Mouse (Mus musculus) limb, embryonic 10.5 days (tissue): ENCODE results near the gene Fkbp8. TPM values are rescaled to one million over a fixed set of nuclear protein-coding genes. Genes with fewer than 3 reads are reported as not detected.

Experiments used
- DNase-seq: peaks from one replicate; pipeline ENCODE4 v3.0.0-alpha.2; 2017; ENCODE audit warnings: low spot score
- H3K27ac ChIP-seq: fragments of 300-500 bp; sonication (generic); 2 replicates; pipeline ENCODE4 v1.5.1; 2016; ENCODE audit warnings: mild to moderate bottlenecking
- H3K27me3 ChIP-seq: fragments of 300-500 bp; sonication (generic); 2 replicates; pipeline ENCODE4 v1.6.1; 2016; ENCODE audit warnings: low read depth, mild to moderate bottlenecking; ENCODE audit not compliant: poor library complexity, severe bottlenecking
- H3K36me3 ChIP-seq: fragments of 300-500 bp; sonication (generic); 2 replicates; pipeline ENCODE4 v1.6.1; 2016; ENCODE audit warnings: mild to moderate bottlenecking, moderate library complexity
- H3K4me1 ChIP-seq: fragments of 300-500 bp; sonication (generic); 2 replicates; pipeline ENCODE4 v1.6.1; 2016
- H3K4me3 ChIP-seq: fragments of 300-500 bp; sonication (generic); 2 replicates; pipeline ENCODE4 v1.5.1; 2016; ENCODE audit warnings: mild to moderate bottlenecking, moderate library complexity
- H3K9me3 ChIP-seq: fragments of 300-500 bp; sonication (generic); replicated peaks from 2 replicates; pipeline ENCODE4 v1.6.1; 2016; ENCODE audit warnings: mild to moderate bottlenecking
- WGBS: fragments of 180-500 bp; shearing (Covaris S2); methylation state at CpG from one replicate; pipeline ENCODE4 v1.1.7; 2016; 5-methylcytosine and 5-hydroxymethylcytosine counted together
- polyA plus RNA-seq: library from polyadenylated mRNA; unstranded; fragments of >200 nt; fragmentation: Nextera tagmentation; extraction: Ambion mirVana; gene quantifications from 2 replicates; pipeline ENCODE4 v1.2.1, GENCODE M21; 2016

The Fkbp8 gene
- polyA plus RNA-seq, 1 experiment from 2014 or later, result 310 TPM

DNA sequence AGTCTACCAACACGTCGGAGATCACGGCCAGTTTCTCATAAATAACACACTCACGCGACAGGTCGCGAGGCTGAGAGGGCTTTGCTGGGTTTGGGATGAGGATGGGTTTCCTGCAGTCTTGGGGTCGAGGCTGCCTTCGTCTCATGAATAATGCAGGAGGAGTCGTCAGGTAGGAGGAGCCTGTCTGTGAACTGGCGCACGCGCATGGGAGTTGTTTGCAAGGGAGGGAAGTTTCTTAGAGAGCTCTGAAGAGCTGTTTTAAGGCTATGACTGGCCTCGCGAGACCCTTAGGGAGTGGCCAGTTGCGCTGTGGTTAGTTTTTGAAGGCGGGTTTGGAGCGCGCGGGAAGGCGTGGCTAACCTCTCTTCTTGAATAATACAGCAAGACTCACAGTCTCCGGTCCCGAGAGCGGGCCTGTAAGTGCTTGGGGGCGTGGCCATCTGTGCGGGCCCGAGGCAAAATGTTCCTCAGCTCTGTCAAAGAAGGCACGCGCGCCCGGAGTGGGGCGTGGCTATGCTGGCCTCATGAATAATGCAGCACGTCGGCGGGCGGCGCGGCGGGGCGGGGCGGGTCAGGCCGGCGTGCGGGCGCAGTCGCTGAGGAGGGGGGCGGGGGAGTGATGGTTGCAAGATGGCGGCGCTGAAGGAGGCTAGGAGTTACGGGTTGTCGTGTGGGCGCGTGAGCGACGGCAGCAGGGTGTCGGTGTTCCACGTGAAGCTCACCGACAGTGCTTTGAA, 11.7 kb downstream of the Fkbp8 start, which contains the start of gene Ell:
Gene Ell, plus strand, starts transcription at position 381 of the 737 bp plus-strand sequence.
- no peaks in the 10 kb centered on the region for H3K9me3 ChIP-seq
- peak within 1 kb of the TSS; percentile 74 for H3K4me3 ChIP-seq
- DNase-seq, result peak; percentile 100
- peaks cover 31% of the 10 kb centered on the region for H3K36me3 ChIP-seq
- WGBS, result under 1% methylated on average over 58 of the region's 58 CpGs
- H3K27ac ChIP-seq, result peak within 1 kb of the TSS; percentile 87
- peaks cover 38% of the 10 kb centered on the region for H3K4me1 ChIP-seq
- H3K27me3 ChIP-seq, result no peaks in the 10 kb centered on the region

DNA sequence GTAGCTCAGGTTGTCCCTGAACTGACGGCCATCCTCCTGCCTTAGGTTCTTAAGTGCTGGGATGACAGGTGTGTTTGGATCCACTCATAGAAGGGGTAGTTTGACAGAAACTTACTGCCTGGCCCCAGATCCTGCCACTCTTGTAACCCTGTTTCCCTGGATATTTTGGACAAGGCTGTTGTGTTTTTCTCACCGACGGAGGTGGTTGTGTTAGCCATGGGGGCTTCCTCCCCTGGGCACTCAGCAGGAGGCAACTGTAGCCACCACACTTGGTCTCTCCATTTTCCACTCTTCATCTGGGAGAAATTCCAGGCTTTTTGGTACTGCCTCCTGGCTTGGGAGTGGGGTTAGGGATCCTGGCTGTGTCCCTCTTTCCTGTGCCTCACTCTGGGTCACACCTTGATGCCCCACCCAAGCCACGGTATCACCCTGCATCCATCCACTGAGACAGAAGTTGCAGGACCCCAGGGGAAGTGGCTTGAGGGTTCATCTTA, 12.5 kb downstream of the Fkbp8 start:
- Histone ChIP-seq H3K4me3 (peak overlapping the region; percentile 74), H3K27me3 (no peaks in the 10 kb centered on the region), H3K9me3 (no peaks in the 10 kb centered on the region), H3K4me1 (peaks cover 39% of the 10 kb centered on the region), H3K36me3 (peaks cover 27% of the 10 kb centered on the region), H3K27ac (peak overlapping the region; percentile 87)
- DNase-seq, result no peak
- 15% methylated on average over 4 of the region's 4 CpGs for WGBS

DNA sequence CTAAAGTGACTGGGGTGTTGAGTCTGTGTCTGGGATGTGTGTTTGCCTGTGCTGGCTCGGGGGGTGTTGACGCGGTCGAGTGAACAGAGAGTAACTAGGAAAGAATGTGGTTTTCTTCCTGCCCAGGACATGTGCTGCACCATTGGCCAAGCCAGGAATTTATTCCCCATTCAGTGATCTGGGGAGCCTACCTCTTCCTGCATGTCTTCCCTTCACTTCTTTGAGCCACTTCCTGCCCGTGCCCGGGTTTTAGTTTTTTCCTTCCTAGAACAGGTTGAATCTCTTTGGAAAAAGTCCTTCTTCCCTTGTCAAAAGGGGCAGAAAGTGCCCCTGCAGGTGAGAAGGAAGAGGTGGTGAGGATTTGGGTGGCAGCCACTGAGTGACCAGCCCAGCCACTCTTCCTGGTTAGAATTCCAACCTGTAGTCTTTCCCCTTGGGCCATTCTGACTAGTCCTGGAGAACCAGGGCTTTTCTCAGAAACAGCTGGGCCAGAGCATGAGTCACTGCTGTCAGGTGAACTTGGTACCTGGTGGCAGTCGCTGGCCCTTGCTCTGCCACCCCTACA, 13.1 kb downstream of the Fkbp8 start:
- Histone ChIP-seq H3K36me3 (peaks cover 22% of the 10 kb centered on the region), H3K27me3 (no peaks in the 10 kb centered on the region), H3K27ac (peak overlapping the region; percentile 87; the same call in 1 of the 2 replicates), H3K4me1 (peaks cover 39% of the 10 kb centered on the region), H3K9me3 (no peaks in the 10 kb centered on the region), H3K4me3 (peak overlapping the region; percentile 74)
- DNase-seq, result no peak
- 71% methylated on average over 7 of the region's 7 CpGs for WGBS

DNA sequence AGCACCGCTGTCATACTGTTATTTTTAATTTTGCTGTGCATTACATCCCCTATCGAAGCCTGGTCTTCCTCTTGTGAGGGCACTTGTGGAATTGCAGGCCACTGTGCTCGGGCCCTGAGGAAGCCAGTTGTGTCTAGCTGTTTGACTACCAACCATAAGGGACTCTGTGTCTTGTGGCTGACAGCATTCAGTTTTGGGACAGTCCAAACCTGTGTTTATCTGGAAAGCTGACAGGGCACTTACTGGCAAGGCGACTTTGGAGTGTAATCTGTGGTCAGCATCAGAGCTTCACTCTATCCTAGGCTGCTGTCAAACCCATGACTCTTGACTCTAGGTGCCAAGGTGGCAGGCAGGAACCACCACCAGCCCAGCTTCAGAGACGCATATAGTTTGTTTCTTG, 13.6 kb downstream of the Fkbp8 start:
- no peak for DNase-seq
- Histone ChIP-seq H3K36me3 (peaks cover 17% of the 10 kb centered on the region), H3K27ac (no peak overlapping the region), H3K4me3 (peak overlapping the region; percentile 74; the same call in 1 of the 2 replicates), H3K4me1 (peaks cover 39% of the 10 kb centered on the region), H3K27me3 (no peaks in the 10 kb centered on the region), H3K9me3 (no peaks in the 10 kb centered on the region)
- 87% methylated on average over 5 of the region's 5 CpGs for WGBS

DNA sequence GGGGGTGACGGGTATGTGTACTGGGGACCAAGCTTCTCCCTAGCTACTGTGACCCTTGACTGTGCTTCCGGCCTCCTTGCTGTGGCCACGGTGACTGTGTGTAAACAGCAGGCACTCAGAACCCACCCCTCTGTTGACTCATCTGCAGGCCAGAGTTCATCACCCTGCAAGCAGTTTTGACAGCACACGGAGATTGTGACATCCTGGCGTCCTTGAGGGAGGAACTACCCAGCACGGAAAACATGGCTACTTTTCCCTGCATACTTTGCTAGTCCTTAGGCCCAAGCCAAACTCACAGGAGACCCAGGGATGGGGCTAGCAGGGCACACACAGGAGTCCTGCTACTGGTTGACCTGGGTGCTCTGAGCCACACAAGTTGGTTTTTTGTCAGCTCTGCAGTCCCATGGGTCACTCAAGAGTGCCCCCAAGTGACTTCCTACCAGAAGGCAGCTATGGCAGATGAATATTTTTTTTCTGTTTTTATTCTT, 16.7 kb downstream of the Fkbp8 start:
- no peak overlapping the region for H3K27ac ChIP-seq

DNA sequence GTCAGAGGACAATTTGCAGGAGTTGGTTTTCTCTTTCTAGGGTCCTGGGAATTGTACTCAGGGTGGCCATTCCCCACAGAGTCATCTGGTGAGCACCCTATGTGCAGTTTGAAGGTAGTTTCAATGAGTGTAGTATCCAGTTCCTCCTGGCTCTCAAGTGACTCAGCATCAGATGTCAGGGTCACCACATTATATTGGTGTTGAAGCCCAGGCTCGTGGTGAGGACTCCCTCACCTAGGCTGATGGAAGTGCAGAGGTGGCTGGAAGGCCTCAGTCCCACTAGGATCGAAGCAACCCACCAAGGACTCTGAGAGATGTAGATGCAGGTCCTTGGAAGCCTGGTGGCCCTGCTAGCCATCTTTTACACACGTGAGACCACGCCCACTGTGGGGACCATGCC, 18.9 kb downstream of the Fkbp8 start:
- H3K4me1 ChIP-seq, result peaks cover 14% of the 10 kb centered on the region
- no peak overlapping the region for H3K27ac ChIP-seq
- WGBS, result 81% methylated on average over 4 of the region's 4 CpGs
- DNase-seq, result no peak
- no peaks in the 10 kb centered on the region for H3K27me3 ChIP-seq
- no peaks in the 10 kb centered on the region for H3K9me3 ChIP-seq
- H3K4me3 ChIP-seq, result no peak overlapping the region
- H3K36me3 ChIP-seq, result 0 out of 2 replicates have a peak, but pooled peaks cover 7% of the 10 kb centered on the region

More for the DNA sequence above, 16.7 kb downstream of the Fkbp8 start:
- WGBS, result 70% methylated on average over 6 of the region's 6 CpGs
- Histone ChIP-seq H3K9me3 (no peaks in the 10 kb centered on the region), H3K27me3 (no peaks in the 10 kb centered on the region), H3K36me3 (0 out of 2 replicates have a peak, but pooled peaks cover 4% of the 10 kb centered on the region), H3K4me1 (peaks cover 29% of the 10 kb centered on the region), H3K4me3 (no peak overlapping the region)
- no peak for DNase-seq

DNA sequence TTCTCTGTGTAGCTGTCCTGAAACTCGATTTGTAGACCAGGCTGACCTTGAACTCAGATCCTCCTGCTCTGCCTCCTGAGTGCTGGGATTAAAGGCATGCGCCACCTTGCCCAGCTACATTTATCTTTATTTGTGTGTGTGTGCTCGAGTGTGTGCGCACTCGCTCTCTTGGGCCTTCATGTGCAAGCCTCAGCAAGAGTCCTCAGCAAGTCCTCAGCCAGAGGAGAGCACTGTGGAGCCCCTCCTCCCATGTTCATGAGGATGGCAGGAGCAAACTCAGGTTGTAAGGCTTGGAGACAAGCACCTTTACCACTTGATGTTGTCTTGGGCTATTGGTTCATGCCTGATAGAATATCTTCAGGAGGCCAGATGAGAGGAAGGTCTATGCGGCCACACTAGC, 20.2 kb downstream of the Fkbp8 start:
- WGBS, result 89% methylated on average over 6 of the region's 6 CpGs
- peaks cover 14% of the 10 kb centered on the region for H3K4me1 ChIP-seq

DNA sequence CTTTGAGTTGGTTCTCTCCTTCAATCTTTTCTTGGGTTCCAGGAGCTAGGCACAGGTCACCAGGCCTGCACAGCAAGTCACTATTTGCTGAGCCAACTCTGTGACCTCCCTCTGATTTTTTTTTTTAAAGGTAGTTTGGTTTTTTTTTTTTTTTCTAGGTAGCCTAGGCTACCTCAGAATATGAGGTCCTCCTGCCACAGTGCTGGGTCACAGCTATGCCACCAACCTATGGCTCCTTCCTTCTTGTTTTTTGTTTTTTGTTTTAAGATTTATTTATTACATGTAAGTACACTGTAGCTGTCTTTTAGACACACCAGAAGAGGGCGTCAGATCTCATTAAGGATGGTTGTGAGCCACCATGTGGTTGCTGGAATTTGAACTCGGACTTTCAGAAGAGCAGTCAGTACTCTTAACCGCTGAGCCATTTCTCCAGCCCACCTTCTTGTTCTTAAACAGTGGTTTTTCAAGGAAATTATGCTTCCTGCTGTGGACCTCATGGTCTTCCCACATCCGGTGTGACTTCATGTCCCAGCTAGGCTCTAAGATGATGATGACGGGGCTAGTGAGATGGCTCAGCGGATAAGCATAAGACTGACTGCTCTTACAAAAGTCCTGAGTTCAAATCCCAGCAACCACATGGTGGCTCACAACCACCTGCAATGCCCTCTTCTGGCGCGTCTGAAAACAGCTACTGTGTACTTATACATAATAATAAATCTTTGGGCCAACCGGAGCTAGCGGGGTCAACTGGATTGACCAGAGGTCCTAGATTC, 22.1 kb downstream of the Fkbp8 start:
- no peak for DNase-seq
- WGBS, result 95% methylated on average over 10 of the region's 10 CpGs
- 0 out of 2 replicates have a peak, but pooled peaks cover 7% of the 10 kb centered on the region for H3K36me3 ChIP-seq
- no peaks in the 10 kb centered on the region for H3K27me3 ChIP-seq
- no peak overlapping the region for H3K4me3 ChIP-seq
- no peak overlapping the region for H3K27ac ChIP-seq
- no peaks in the 10 kb centered on the region for H3K9me3 ChIP-seq
- peaks cover 2% of the 10 kb centered on the region; the same call in 1 of the 2 replicates for H3K4me1 ChIP-seq

More for the DNA sequence above, 20.2 kb downstream of the Fkbp8 start:
- Histone ChIP-seq H3K9me3 (no peaks in the 10 kb centered on the region), H3K27me3 (no peaks in the 10 kb centered on the region), H3K27ac (no peak overlapping the region), H3K36me3 (0 out of 2 replicates have a peak, but pooled peaks cover 7% of the 10 kb centered on the region), H3K4me3 (no peak overlapping the region)
- no peak for DNase-seq

DNA sequence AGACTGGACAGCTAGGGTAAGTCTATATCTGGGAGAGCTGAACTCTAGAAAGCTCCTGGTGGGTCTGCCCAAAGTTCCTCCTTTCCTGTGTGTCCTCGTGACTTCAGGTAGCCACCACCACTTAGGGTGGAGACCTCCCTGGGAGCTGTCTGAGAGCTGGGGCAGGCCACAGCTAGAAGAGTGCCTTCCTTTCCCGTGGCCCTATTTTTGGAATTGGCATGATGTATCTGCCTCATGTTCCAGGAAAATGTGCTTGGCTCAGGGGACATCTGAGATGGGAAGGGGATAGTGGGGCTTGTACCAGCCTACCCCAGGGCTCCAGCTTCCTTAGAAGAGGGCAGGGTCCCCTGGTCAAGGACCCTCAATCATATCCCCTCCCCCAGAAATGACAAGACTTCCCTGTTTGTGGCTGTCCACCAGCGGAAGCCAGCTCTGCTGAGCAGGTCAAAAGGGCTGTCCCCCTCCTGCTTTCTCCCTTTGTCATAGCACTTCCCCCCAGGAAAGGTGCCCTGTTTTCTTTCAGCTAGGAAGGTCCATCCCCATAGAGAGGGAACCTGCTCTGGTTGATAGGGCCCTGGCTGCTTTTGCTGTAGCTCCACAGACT, 24.1 kb downstream of the Fkbp8 start:
- H3K4me1 ChIP-seq, result peaks cover 2% of the 10 kb centered on the region; the same call in 1 of the 2 replicates
- no peak for DNase-seq
- no peaks in the 10 kb centered on the region for H3K27me3 ChIP-seq
- H3K9me3 ChIP-seq, result no peaks in the 10 kb centered on the region
- no peak overlapping the region for H3K4me3 ChIP-seq
- H3K27ac ChIP-seq, result no peak overlapping the region
- WGBS, result 73% methylated on average over 3 of the region's 3 CpGs
- H3K36me3 ChIP-seq, result 0 out of 2 replicates have a peak, but pooled peaks cover 3% of the 10 kb centered on the region

DNA sequence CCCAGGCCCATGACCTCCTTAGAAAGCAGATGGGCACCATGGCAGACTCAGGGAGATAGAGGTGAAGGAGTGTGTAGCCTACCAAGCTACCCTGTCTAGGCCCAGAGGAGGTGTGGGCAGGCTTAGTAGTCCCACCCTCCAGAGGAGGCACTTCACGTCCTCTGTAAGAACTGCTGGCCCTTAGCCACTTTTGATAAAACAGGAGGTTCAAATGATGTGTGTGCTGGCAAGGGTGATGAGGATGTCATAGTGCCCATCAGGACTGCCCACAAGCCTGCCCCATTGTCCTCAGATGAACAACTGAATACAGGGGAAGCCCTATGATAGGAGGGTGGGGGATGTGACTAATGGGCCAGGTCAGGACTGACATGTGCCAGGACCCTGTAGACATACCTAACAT, 25.3 kb downstream of the Fkbp8 start:
- 71% methylated on average over 1 of the region's 1 CpGs for WGBS
- Histone ChIP-seq H3K36me3 (0 out of 2 replicates have a peak, but pooled peaks cover 3% of the 10 kb centered on the region), H3K27ac (no peak overlapping the region), H3K4me1 (peaks cover 2% of the 10 kb centered on the region; the same call in 1 of the 2 replicates), H3K4me3 (no peak overlapping the region), H3K27me3 (no peaks in the 10 kb centered on the region), H3K9me3 (no peaks in the 10 kb centered on the region)
- no peak for DNase-seq

DNA sequence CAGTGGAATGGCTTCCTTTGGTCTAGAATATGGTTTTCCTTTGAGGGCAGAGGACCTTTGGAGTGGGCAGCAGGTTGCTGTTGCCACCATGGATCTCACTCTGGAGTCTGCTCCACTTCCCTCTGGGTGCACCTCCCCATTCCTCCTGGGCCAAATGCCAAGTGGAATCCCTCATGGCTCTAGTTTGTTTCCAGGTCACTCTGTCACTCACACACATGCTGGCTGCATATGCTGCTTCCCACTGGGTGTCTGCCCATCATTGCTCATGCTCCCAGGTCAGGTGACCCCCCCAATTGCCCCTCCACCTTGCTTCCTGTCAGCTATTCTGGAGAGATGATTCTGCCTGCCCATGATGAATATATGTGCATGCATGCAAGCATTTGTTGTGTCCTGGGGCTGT, 26.2 kb downstream of the Fkbp8 start:
- no peaks in the 10 kb centered on the region for H3K27me3 ChIP-seq
- no peak for DNase-seq
- peaks cover 6% of the 10 kb centered on the region; the same call in 1 of the 2 replicates for H3K4me1 ChIP-seq

DNA sequence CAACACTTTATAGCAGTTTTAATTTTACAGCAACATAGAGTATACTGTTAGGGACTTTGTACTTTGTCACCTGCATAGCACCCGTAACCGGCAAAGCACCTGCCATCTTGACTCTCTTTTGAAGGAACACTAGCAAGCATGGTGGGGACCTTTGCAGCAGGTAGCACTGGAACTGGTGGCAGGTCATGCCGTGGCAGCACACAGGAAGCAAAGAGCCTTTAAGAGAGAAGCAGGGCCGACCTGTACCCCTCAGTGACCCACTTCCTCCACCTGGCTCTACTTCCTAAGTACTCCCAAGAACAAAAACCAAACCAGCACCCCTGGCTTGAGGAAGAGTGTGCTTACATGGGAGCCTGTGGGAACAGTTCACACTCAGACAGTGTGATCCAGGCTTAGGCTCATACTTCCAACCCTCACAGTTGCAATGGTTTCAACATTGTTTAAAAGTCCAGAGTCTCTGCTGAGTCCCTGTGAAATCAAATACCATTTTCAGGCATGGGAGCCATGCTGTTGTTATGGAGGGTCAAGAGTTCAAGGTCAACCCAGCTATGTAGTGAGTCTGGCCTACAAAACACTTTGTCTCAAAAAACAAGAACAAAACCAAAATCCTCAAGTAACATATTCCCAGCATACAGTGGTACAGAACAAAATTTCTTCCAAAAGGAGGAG, 27.7 kb downstream of the Fkbp8 start:
- H3K27ac ChIP-seq, result no peak overlapping the region
- peaks cover 6% of the 10 kb centered on the region; the same call in 1 of the 2 replicates for H3K4me1 ChIP-seq
- DNase-seq, result no peak
- no peaks in the 10 kb centered on the region for H3K36me3 ChIP-seq
- H3K27me3 ChIP-seq, result no peaks in the 10 kb centered on the region
- 92% methylated on average over 4 of the region's 4 CpGs for WGBS
- H3K9me3 ChIP-seq, result no peaks in the 10 kb centered on the region
- H3K4me3 ChIP-seq, result no peak overlapping the region

More for the DNA sequence above, 26.2 kb downstream of the Fkbp8 start:
- 0 out of 2 replicates have a peak, but pooled peaks cover 3% of the 10 kb centered on the region for H3K36me3 ChIP-seq
- no peak overlapping the region for H3K27ac ChIP-seq
- H3K9me3 ChIP-seq, result no peaks in the 10 kb centered on the region
- no peak overlapping the region for H3K4me3 ChIP-seq
